In genomic region chr12:117725011-117725410, GRCm38 (mm10) we compare ENCODE assay signal across 16 mouse cellular contexts.
"Had no signal": no experiment of that assay in that cellular context is flagged by ENCODE, and none has a peak within 500 bp of the region (broad histone marks: within the 10 kb centered on the region; RNA-seq: fewer than 3 reads in every experiment).

No protein-coding gene starts in this region.

- H3K4me1 ChIP-seq: stomach, embryonic 15.5 days had no signal

- DNase-seq: retina, postnatal 1 day; right cerebral cortex, adult 18-20 months; right cerebral cortex, postnatal 14 days; right cerebral cortex, postnatal 25 days; right cerebral cortex, postnatal 4 days; spleen, adult 18-20 months; thymus, adult 18-20 months; thymus, adult 2 months; thymus, postnatal 14 days; thymus, postnatal 25 days; thymus, postnatal 36 days; thymus, postnatal 4 days had no signal

- H3K4me3 ChIP-seq: neural tube, embryonic 13.5 days; neural tube, embryonic 15.5 days; stomach, embryonic 15.5 days had no signal

- H3K4me2 ChIP-seq: neural tube, embryonic 13.5 days; neural tube, embryonic 15.5 days; stomach, embryonic 15.5 days had no signal

- H3K36me3 ChIP-seq: stomach, embryonic 15.5 days had no signal

- H3K9me3 ChIP-seq: neural tube, embryonic 13.5 days; neural tube, embryonic 15.5 days; stomach, embryonic 15.5 days had no signal

- H3K27ac ChIP-seq: neural tube, embryonic 13.5 days; neural tube, embryonic 15.5 days; stomach, embryonic 15.5 days; stomach, postnatal 0 days had no signal

- H3K27me3 ChIP-seq: neural tube, embryonic 13.5 days; neural tube, embryonic 15.5 days; stomach, embryonic 15.5 days had no signal

- H3K9ac ChIP-seq: neural tube, embryonic 13.5 days; neural tube, embryonic 15.5 days; stomach, embryonic 15.5 days had no signal
